Mouse (Mus musculus) testis, adult 2 months (tissue): ENCODE data around the gene Cytl1. TPM values are rescaled to one million over a fixed set of nuclear protein-coding genes. Genes with fewer than 3 reads are reported as not detected.

Source experiments
- H3K27ac ChIP-seq: fragments of 200-500 bp; 2 replicates; pipeline ENCODE4 v1.5.1; 2012; ENCODE audit warnings: low read depth, low read length; ENCODE audit not compliant: control insufficient read depth, insufficient read depth
- H3K27me3 ChIP-seq: fragments of 200-500 bp; 2 replicates; pipeline ENCODE4 v1.6.1; 2012; ENCODE audit warnings: mild to moderate bottlenecking, low read length, moderate library complexity; ENCODE audit not compliant: control insufficient read depth, insufficient read depth
- H3K36me3 ChIP-seq: fragments of 200-500 bp; 2 replicates; pipeline ENCODE4 v1.6.1; 2012; ENCODE audit warnings: mild to moderate bottlenecking, low read length; ENCODE audit not compliant: control insufficient read depth, insufficient read depth
- H3K4me1 ChIP-seq: fragments of 200-500 bp; 2 replicates; pipeline ENCODE4 v1.6.1; 2012; ENCODE audit warnings: low read length; ENCODE audit not compliant: control insufficient read depth, insufficient read depth
- H3K4me3 ChIP-seq: fragments of 200-500 bp; 2 replicates; pipeline ENCODE4 v1.5.1; 2012; ENCODE audit warnings: low read depth, mild to moderate bottlenecking, low read length, moderate library complexity, mixed read lengths; ENCODE audit not compliant: control insufficient read depth
- CTCF ChIP-seq: fragments of 200-500 bp; IDR thresholded peaks from 2 replicates; pipeline ENCODE4 v1.5.1; 2012; ENCODE audit warnings: low read depth, mild to moderate bottlenecking, inconsistent platforms, low read length, moderate library complexity; ENCODE audit not compliant: control insufficient read depth, insufficient read depth, insufficient replicate concordance
- POLR2A ChIP-seq: fragments of 200-500 bp; IDR thresholded peaks from 2 replicates; pipeline ENCODE4 v1.6.1; 2012; ENCODE audit warnings: low read depth, mild to moderate bottlenecking, inconsistent platforms, low read length, moderate library complexity; ENCODE audit not compliant: control insufficient read depth
- polyA plus RNA-seq: library from polyadenylated mRNA; depleted of rRNA; stranded (reverse); fragments of >200 nt; gene quantifications from 2 replicates; pipeline ENCODE4 v1.2.3, GENCODE M21; 2012

Cytl1 gene
- polyA plus RNA-seq, 1 experiment, result 21.6 TPM

GRCm38 (mm10) chr5:37709257-37709904, 25.9 kb upstream of the Cytl1 start:
- TF ChIP-seq CTCF (no peak), POLR2A (no peak)
- Histone ChIP-seq H3K4me3 (no peak overlapping the region), H3K27ac (no peak overlapping the region), H3K4me1 (no peaks in the 10 kb centered on the region), H3K36me3 (no peaks in the 10 kb centered on the region), H3K27me3 (no peaks in the 10 kb centered on the region)

GRCm38 (mm10) chr5:37716505-37717372, 18.6 kb upstream of the Cytl1 start, which contains the start of gene Stk32b:
TSS of gene Stk32b (minus strand) at chr5:37717171.
- no peak within 1 kb of the TSS for H3K27ac ChIP-seq
- no peaks in the 10 kb centered on the region for H3K36me3 ChIP-seq
- H3K4me1 ChIP-seq, result peaks cover 11% of the 10 kb centered on the region
- peaks cover 6% of the 10 kb centered on the region for H3K27me3 ChIP-seq
- peak within 1 kb of the TSS; percentile 17 for H3K4me3 ChIP-seq
- TF ChIP-seq POLR2A, result no peak
- no peak for TF ChIP-seq CTCF

DNA sequence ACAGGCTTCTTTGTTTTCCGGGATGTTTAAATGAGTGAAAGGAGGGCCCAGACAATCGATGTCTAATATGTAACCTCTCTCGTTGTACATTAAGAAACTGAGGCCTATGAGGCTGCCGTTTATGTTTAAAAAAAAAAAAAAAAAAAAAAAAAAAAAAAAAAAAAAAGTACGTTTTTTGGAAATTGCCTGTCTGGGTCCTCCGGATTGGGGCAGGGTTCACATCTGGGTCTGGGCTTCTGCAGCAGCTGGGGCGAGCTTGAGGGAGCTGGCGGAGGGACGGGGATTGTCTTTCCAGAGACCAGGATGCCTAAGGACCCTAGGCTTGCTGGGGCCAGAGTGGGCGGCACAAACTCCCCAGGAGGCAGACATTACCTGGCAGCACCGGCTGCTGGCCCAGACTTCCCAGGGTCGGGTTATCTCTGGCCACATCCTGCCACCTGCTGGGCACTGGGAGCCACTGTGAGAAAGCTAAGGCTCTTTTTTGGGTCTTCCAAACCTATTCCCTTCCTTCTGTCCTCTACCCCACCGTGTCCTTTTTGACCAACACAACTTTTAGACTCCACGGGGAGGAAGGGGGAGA, 17.8 kb upstream of the Cytl1 start:
- Histone ChIP-seq H3K36me3 (no peaks in the 10 kb centered on the region), H3K27ac (no peak overlapping the region), H3K4me1 (peaks cover 11% of the 10 kb centered on the region), H3K27me3 (peaks cover 6% of the 10 kb centered on the region), H3K4me3 (no peak overlapping the region; the same call in 1 of the 2 replicates)
- TF ChIP-seq CTCF, result no peak
- TF ChIP-seq POLR2A, result no peak

- no peak overlapping the region for H3K27ac ChIP-seq
- no peaks in the 10 kb centered on the region for H3K36me3 ChIP-seq
- no peak for TF ChIP-seq CTCF
- no peak for TF ChIP-seq POLR2A
- H3K4me3 ChIP-seq, result no peak overlapping the region
- peaks cover 6% of the 10 kb centered on the region for H3K27me3 ChIP-seq
- peaks cover 11% of the 10 kb centered on the region for H3K4me1 ChIP-seq
Measured at GRCm38 (mm10) chr5:37720670-37721069, 14.6 kb upstream of the Cytl1 start.

DNA sequence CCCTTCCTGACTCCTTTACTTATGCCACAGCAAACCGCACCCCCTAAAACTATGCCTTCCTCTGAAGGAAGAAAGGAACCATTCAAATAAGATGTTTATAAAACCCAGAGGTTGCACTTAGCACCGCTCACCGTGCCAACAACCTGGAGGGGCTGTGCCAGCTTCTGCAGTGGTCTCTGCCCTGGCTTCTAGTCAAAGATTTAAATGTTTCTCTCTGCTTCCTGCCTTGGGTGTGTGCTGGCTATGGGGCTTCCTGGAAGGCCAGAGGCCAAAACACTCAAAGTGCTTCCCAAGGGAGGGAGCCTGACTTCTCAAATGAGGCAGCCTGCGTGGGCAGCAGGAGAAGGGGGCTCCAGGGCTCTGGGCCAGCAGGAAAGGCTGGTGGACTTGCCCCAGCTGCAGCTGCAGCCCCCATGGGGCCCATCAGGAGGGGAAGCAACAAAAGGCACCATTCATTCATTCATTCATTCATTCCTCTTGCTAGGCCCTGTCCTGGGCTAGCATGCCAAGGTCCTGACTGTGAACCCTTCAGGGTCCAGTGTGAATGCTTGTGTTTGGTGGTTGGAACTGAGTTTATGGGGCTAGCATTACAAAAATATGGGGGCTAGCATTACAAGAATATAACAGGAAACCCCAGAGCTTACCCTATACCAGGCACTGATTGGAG, 10.0 kb upstream of the Cytl1 start:
- H3K36me3 ChIP-seq, result no peaks in the 10 kb centered on the region
- no peaks in the 10 kb centered on the region for H3K27me3 ChIP-seq
- H3K27ac ChIP-seq, result no peak overlapping the region
- no peak for TF ChIP-seq CTCF
- TF ChIP-seq POLR2A, result no peak
- no peaks in the 10 kb centered on the region for H3K4me1 ChIP-seq
- H3K4me3 ChIP-seq, result no peak overlapping the region

DNA sequence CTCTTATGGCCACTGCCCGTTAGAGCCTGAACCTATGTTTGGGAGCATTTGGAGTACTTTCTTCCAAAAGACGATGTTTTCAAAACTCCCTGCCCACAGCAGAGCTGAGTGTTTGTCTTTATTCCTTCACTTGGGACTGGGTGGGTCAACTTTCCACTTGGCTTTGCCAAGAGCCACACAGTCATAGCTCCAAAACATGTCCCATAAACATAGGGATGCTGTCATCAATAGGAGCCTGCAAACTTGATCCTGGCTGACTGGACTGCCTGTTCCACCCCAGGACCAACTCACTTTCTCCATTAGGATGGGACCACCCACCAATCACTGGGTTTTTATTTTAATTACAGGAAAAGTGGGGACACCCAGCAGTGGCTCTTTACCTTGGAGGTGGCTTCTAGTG, 4.5 kb upstream of the Cytl1 start:
- Histone ChIP-seq H3K27me3 (no peaks in the 10 kb centered on the region), H3K27ac (no peak overlapping the region), H3K36me3 (no peaks in the 10 kb centered on the region), H3K4me3 (no peak overlapping the region), H3K4me1 (no peaks in the 10 kb centered on the region)
- no peak for TF ChIP-seq POLR2A
- no peak for TF ChIP-seq CTCF

DNA sequence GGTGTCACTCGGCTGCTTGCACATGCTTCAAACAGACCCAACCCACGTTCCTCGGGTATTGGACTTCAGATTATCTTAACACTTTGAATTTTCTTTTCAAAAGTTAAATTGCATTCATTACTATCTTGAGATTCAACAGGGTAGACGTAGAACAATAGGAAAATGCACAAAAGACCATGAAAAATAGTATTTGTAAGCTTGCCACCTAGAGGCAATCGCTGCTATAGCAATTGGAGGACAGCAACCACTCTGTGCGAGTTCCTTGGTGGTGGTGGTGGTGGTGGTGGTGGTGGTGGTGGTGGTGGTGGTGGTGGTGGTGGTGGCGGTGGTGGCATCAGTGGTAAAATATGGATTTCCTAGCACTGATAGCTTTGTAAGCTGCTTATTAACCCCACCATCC, 894 bp downstream of the Cytl1 start:
- Histone ChIP-seq H3K4me1 (no peaks in the 10 kb centered on the region; the same call in 1 of the 2 replicates), H3K27ac (no peak overlapping the region), H3K4me3 (no peak overlapping the region), H3K36me3 (no peaks in the 10 kb centered on the region), H3K27me3 (no peaks in the 10 kb centered on the region)
- TF ChIP-seq POLR2A, result no peak
- TF ChIP-seq CTCF, result no peak
